Mouse (Mus musculus): ENCODE results near the gene Tes3-ps. TPM values are rescaled to one million over a fixed set of nuclear protein-coding genes. Genes with fewer than 3 reads are reported as not detected.

Tes3-ps gene
- polyA plus RNA-seq (2015; fragmentation: Nextera tagmentation; extraction: Ambion mirVana) = 0.76 and 1.9 TPM in 2 replicates

DNA sequence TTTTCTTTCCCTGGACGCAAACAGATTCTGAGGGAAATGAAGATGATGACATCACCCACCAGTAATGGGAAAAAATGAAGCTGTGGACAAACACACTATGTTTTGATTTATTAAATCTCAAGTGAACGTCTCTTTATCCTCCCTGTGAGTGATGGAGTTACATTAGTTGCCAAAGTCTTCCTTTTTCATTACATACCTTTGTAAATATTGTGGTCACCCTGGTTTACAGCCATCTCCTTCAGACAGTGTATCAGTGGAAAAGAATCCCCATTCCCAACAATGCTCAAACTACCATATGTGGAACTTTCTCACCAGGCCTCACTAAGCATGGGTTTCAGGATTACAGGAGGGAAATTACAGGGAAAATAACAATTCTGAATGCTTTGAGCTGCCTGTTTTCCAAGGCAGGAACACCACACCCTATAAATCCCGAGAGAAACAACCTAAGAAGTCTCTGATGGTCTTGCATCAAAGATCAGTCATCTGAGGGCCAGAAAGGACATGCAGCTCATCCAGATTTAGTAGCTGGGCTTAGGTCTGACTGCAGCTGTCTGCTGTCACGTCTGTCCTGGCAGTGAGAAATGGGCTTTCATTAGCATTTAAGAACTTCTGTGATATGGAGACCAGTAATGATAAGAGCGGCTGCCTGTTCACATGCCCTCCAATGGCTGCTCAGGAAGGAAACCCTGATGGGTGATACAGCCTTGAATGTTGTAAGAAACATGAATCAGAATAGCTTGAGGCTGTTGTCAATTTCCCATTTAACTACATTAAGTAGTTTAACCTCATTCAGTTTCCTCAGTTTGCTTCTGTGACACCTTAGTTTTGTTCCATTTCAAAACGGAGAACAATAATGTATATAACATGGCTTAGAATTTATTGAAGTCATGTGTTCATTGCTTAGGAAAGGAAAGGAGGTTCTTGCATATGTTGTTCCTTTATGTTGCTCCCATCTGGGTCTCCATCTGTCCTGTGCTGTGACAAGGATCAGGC is at the start of gene Tes3-ps:
TSS of gene Tes3-ps (plus strand) at position 943 of the 993 bp plus-strand sequence.
- no peak within 1 kb of the TSS for H3K4me2 ChIP-seq (replicated peaks; ENCODE audit: low read depth, low read length)
- no peak for ATAC-seq (ENCODE audit: low FRiP score, low TSS enrichment)
- no peaks in the 10 kb centered on the region for H3K9me3 ChIP-seq (ENCODE audit: low read length)
- H3K27me3 ChIP-seq (ENCODE audit: insufficient read depth, low read length) = no peaks in the 10 kb centered on the region
- no peak within 1 kb of the TSS for H3K4me3 ChIP-seq (ENCODE audit: low read length)
- no peak within 1 kb of the TSS for H3K27ac ChIP-seq (ENCODE audit: low read length)
- H3K4me1 ChIP-seq (ENCODE audit: insufficient read depth, low read length) = no peaks in the 10 kb centered on the region
- no peak within 1 kb of the TSS for H3K9ac ChIP-seq (replicated peaks; ENCODE audit: low read length)
- H3K36me3 ChIP-seq (ENCODE audit: insufficient read depth, low read length) = no peaks in the 10 kb centered on the region
- 54% methylated on average over 6 of the region's 6 CpGs for WGBS

GRCm38 (mm10) chr13:49444451-49444850 is 48.7 kb upstream of the Tes3-ps start:
- no peaks in the 10 kb centered on the region for H3K27me3 ChIP-seq (ENCODE audit: insufficient read depth, low read length)
- H3K4me3 ChIP-seq (ENCODE audit: low read length) = no peak overlapping the region
- H3K27ac ChIP-seq (ENCODE audit: low read length) = no peak overlapping the region
- H3K4me1 ChIP-seq (ENCODE audit: insufficient read depth, low read length) = no peaks in the 10 kb centered on the region
- H3K9ac ChIP-seq (replicated peaks; ENCODE audit: low read length) = no peak overlapping the region
- H3K9me3 ChIP-seq (ENCODE audit: low read length) = no peaks in the 10 kb centered on the region
- peaks cover 27% of the 10 kb centered on the region for H3K36me3 ChIP-seq (ENCODE audit: insufficient read depth, low read length)
- no peak overlapping the region for H3K4me2 ChIP-seq (replicated peaks; ENCODE audit: low read depth, low read length)
- 96% methylated on average over 6 of the region's 6 CpGs for WGBS
- ATAC-seq (ENCODE audit: low FRiP score, low TSS enrichment) = no peak

GRCm38 (mm10) chr13:49449318-49449749 is 43.8 kb upstream of the Tes3-ps start:
- H3K27ac ChIP-seq (ENCODE audit: low read length) = no peak overlapping the region
- ATAC-seq (ENCODE audit: low FRiP score, low TSS enrichment) = peak; percentile 86

DNA sequence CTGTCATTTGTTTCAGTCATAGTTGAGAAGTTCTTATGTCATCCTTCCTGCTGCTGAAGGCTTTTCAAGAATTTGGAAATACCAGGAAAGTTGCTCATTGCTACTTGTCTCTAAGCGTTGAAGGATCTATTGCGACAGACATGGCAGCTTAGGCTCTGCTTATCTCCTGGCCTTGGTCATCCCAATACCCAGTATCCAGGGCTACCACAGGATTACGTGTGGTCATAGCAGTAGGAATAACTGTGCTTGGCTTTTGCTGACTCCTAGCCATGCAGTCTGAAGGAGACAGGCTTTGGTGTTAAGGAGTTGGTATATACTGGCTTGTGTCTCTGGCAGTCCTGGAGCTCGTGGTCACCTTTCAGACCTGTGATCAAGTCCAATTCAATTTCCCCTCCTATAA is 32.8 kb upstream of the Tes3-ps start:
- no peak overlapping the region for H3K9ac ChIP-seq (replicated peaks; ENCODE audit: low read length)
- peaks cover 38% of the 10 kb centered on the region for H3K36me3 ChIP-seq (ENCODE audit: insufficient read depth, low read length)

More at GRCm38 (mm10) chr13:49449318-49449749, 43.8 kb upstream of the Tes3-ps start:
- Histone ChIP-seq H3K4me3 (ENCODE audit: low read length) (no peak overlapping the region), H3K9ac (replicated peaks; ENCODE audit: low read length) (no peak overlapping the region), H3K36me3 (ENCODE audit: insufficient read depth, low read length) (peaks cover 21% of the 10 kb centered on the region), H3K4me1 (ENCODE audit: insufficient read depth, low read length) (no peaks in the 10 kb centered on the region), H3K27me3 (ENCODE audit: insufficient read depth, low read length) (no peaks in the 10 kb centered on the region), H3K9me3 (ENCODE audit: low read length) (no peaks in the 10 kb centered on the region), H3K4me2 (replicated peaks; ENCODE audit: low read depth, low read length) (no peak overlapping the region)
- WGBS = 41% methylated on average over 5 of the region's 5 CpGs

GRCm38 (mm10) chr13:49460692-49461414 is 32.3 kb upstream of the Tes3-ps start:
- Histone ChIP-seq H3K4me2 (replicated peaks; ENCODE audit: low read depth, low read length) (no peak overlapping the region), H3K27me3 (ENCODE audit: insufficient read depth, low read length) (no peaks in the 10 kb centered on the region), H3K4me3 (ENCODE audit: low read length) (no peak overlapping the region), H3K36me3 (ENCODE audit: insufficient read depth, low read length) (peaks cover 38% of the 10 kb centered on the region), H3K4me1 (ENCODE audit: insufficient read depth, low read length) (no peaks in the 10 kb centered on the region), H3K9me3 (ENCODE audit: low read length) (no peaks in the 10 kb centered on the region), H3K27ac (ENCODE audit: low read length) (no peak overlapping the region), H3K9ac (replicated peaks; ENCODE audit: low read length) (no peak overlapping the region)
- 69% methylated on average over 5 of the region's 5 CpGs for WGBS
- ATAC-seq (ENCODE audit: low FRiP score, low TSS enrichment) = no peak

More for the DNA sequence above, 32.8 kb upstream of the Tes3-ps start:
- 84% methylated on average over 4 of the region's 4 CpGs for WGBS
- H3K27ac ChIP-seq (ENCODE audit: low read length) = no peak overlapping the region
- H3K4me3 ChIP-seq (ENCODE audit: low read length) = no peak overlapping the region
- H3K4me1 ChIP-seq (ENCODE audit: insufficient read depth, low read length) = no peaks in the 10 kb centered on the region
- no peaks in the 10 kb centered on the region for H3K27me3 ChIP-seq (ENCODE audit: insufficient read depth, low read length)
- no peak for ATAC-seq (ENCODE audit: low FRiP score, low TSS enrichment)
- no peaks in the 10 kb centered on the region for H3K9me3 ChIP-seq (ENCODE audit: low read length)
- no peak overlapping the region for H3K4me2 ChIP-seq (replicated peaks; ENCODE audit: low read depth, low read length)

GRCm38 (mm10) chr13:49461458-49462132 is 31.5 kb upstream of the Tes3-ps start:
- H3K36me3 ChIP-seq (ENCODE audit: insufficient read depth, low read length) = peaks cover 38% of the 10 kb centered on the region
- 84% methylated on average over 15 of the region's 15 CpGs for WGBS
- H3K27me3 ChIP-seq (ENCODE audit: insufficient read depth, low read length) = no peaks in the 10 kb centered on the region
- no peak for ATAC-seq (ENCODE audit: low FRiP score, low TSS enrichment)
- H3K4me2 ChIP-seq (replicated peaks; ENCODE audit: low read depth, low read length) = no peak overlapping the region
- no peak overlapping the region for H3K27ac ChIP-seq (ENCODE audit: low read length)
- H3K9me3 ChIP-seq (ENCODE audit: low read length) = no peaks in the 10 kb centered on the region
- no peaks in the 10 kb centered on the region for H3K4me1 ChIP-seq (ENCODE audit: insufficient read depth, low read length)
- H3K4me3 ChIP-seq (ENCODE audit: low read length) = no peak overlapping the region
- H3K9ac ChIP-seq (replicated peaks; ENCODE audit: low read length) = no peak overlapping the region

- Histone ChIP-seq H3K9me3 (ENCODE audit: low read length) (no peaks in the 10 kb centered on the region), H3K27ac (ENCODE audit: low read length) (no peak overlapping the region), H3K36me3 (ENCODE audit: insufficient read depth, low read length) (peaks cover 33% of the 10 kb centered on the region), H3K4me3 (ENCODE audit: low read length) (no peak overlapping the region), H3K9ac (replicated peaks; ENCODE audit: low read length) (no peak overlapping the region), H3K4me1 (ENCODE audit: insufficient read depth, low read length) (no peaks in the 10 kb centered on the region), H3K27me3 (ENCODE audit: insufficient read depth, low read length) (no peaks in the 10 kb centered on the region), H3K4me2 (replicated peaks; ENCODE audit: low read depth, low read length) (no peak overlapping the region)
- 92% methylated on average over 2 of the region's 2 CpGs for WGBS
- ATAC-seq (ENCODE audit: low FRiP score, low TSS enrichment) = no peak
These were observed 30.2 kb upstream of the Tes3-ps start for GRCm38 (mm10) chr13:49462921-49463320.

DNA sequence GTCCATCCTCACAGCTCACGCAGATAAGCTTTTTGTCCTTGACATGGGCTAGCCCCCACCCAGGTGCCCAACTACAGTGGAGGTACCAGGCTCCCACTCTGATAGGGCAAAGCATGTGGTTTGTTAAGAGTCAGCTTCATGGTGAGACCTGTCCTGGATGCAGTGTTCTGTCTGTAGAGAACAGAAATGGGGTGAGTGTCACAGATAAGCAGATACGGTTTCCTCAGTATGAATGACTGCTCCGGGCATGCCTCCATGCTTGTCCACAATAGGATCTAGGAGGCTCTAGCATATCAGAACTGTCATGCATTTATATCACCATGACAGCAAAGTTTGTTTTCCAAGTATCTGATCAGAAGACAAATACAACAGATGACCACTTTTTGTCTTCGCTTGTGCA is 27.2 kb upstream of the Tes3-ps start:
- 92% methylated on average over 4 of the region's 4 CpGs for WGBS
- Histone ChIP-seq H3K9me3 (ENCODE audit: low read length) (no peaks in the 10 kb centered on the region), H3K27ac (ENCODE audit: low read length) (no peak overlapping the region), H3K4me3 (ENCODE audit: low read length) (no peak overlapping the region), H3K27me3 (ENCODE audit: insufficient read depth, low read length) (no peaks in the 10 kb centered on the region), H3K9ac (replicated peaks; ENCODE audit: low read length) (no peak overlapping the region), H3K4me2 (replicated peaks; ENCODE audit: low read depth, low read length) (no peak overlapping the region), H3K4me1 (ENCODE audit: insufficient read depth, low read length) (no peaks in the 10 kb centered on the region), H3K36me3 (ENCODE audit: insufficient read depth, low read length) (peaks cover 24% of the 10 kb centered on the region)
- no peak for ATAC-seq (ENCODE audit: low FRiP score, low TSS enrichment)

GRCm38 (mm10) chr13:49466393-49467075 is 26.6 kb upstream of the Tes3-ps start:
- Histone ChIP-seq H3K4me2 (replicated peaks; ENCODE audit: low read depth, low read length) (no peak overlapping the region), H3K27me3 (ENCODE audit: insufficient read depth, low read length) (no peaks in the 10 kb centered on the region), H3K36me3 (ENCODE audit: insufficient read depth, low read length) (peaks cover 18% of the 10 kb centered on the region), H3K9ac (replicated peaks; ENCODE audit: low read length) (no peak overlapping the region), H3K27ac (ENCODE audit: low read length) (peak overlapping the region; percentile 52; the same call in 1 of the 2 replicates), H3K4me3 (ENCODE audit: low read length) (no peak overlapping the region), H3K4me1 (ENCODE audit: insufficient read depth, low read length) (no peaks in the 10 kb centered on the region), H3K9me3 (ENCODE audit: low read length) (no peaks in the 10 kb centered on the region)
- ATAC-seq (ENCODE audit: low FRiP score, low TSS enrichment) = no peak
- WGBS = 61% methylated on average over 11 of the region's 11 CpGs
